ENCODE assay signal across 8 mouse cellular contexts in the genomic region with DNA sequence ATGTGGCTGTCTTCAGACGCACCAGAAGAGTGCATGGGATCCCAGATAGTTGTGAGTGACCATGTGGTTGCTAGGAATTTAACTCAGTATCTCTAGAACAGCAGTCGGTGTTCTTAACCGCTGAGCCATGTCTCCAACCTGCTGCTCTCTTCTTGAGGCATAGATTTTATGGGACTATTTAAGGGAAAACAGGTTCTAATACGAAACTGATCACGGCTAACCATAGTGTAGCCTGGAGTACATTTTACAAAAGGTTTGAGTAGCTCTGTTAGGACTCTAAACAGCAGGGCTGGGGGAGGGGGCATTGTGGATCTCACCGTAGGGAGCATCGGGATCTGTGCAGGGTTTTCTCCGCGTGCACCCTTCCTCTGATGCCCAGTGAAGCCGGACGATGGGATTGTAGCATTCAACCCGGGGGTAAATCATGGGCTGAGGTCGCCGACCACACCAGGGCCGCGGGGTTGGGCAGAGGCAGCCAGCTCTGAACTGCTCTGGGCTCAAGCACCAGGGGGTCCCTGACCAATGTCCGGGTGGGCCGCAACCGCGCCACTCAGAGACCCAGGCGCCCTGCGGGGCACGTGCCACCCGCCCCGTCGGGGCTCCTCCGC. TPM values are rescaled to one million over a fixed set of nuclear protein-coding genes. Genes with fewer than 3 reads are reported as not detected.
DNase-seq lines count a peak whose midpoint lies in the region; ATAC-seq and TF ChIP-seq lines count a peak whose summit lies in the region.

A gene (plus strand): TSS at position 306 of the 608 bp plus-strand sequence.

- intact Hi-C loops in left cerebral cortex, postnatal 4 days (cut with DNase I), result no loop called here

- peak within 1 kb of the TSS; percentile 68 for H3K4me2 ChIP-seq in embryonic facial prominence, embryonic 14.5 days (ENCODE audit: low read depth, low read length)
- H3K4me2 ChIP-seq in heart, embryonic 15.5 days, result peak within 1 kb of the TSS; percentile 92
- H3K4me2 ChIP-seq in neural tube, embryonic 13.5 days, result peak within 1 kb of the TSS; percentile 81

- WGBS in embryonic facial prominence, embryonic 14.5 days, result 4% methylated on average over 19 of the region's 27 CpGs
- 5% methylated on average over 27 of the region's 27 CpGs for WGBS in heart, embryonic 15.5 days
- 4% methylated on average over 27 of the region's 27 CpGs for WGBS in neural tube, embryonic 13.5 days

- H3K4me1 ChIP-seq in E14TG2a.4 (replicated peaks; ENCODE audit: low read depth, low read length), result peaks cover 56% of the 10 kb centered on the region
- H3K4me1 ChIP-seq in embryonic facial prominence, embryonic 14.5 days (ENCODE audit: control insufficient read depth, insufficient read depth, low read length), result peaks cover 12% of the 10 kb centered on the region
- peaks cover 42% of the 10 kb centered on the region for H3K4me1 ChIP-seq in heart, embryonic 15.5 days (replicated peaks)
- H3K4me1 ChIP-seq in neural tube, embryonic 13.5 days (replicated peaks), result peaks cover 42% of the 10 kb centered on the region

- peak; percentile 6; the same call in 1 of the 2 replicates for ATAC-seq in embryonic facial prominence, embryonic 14.5 days (ENCODE audit: low read depth)
- ATAC-seq in heart, embryonic 15.5 days (replicated peaks; ENCODE audit: insufficient number of reproducible peaks, insufficient read depth, low FRiP score, low read depth), result no peak
- peak; percentile 30 for ATAC-seq in neural tube, embryonic 13.5 days (ENCODE audit: low read depth)

- H3K4me3 ChIP-seq in E14TG2a.4 (replicated peaks; ENCODE audit: low read length), result peak within 1 kb of the TSS; percentile 92
- peak within 1 kb of the TSS; percentile 90 for H3K4me3 ChIP-seq in embryonic facial prominence, embryonic 14.5 days (ENCODE audit: low read depth, low read length)
- peak within 1 kb of the TSS; percentile 94 for H3K4me3 ChIP-seq in heart, embryonic 15.5 days
- H3K4me3 ChIP-seq in neural tube, embryonic 13.5 days, result peak within 1 kb of the TSS; percentile 88

- no peak for TF ChIP-seq CTCF in E14TG2a.4 (conservative IDR thresholded peaks at IDR 0.05; ENCODE audit: low read length)

- H3K9me3 ChIP-seq in E14TG2a.4 (ENCODE audit: low read length), result peaks cover 25% of the 10 kb centered on the region
- no peaks in the 10 kb centered on the region for H3K9me3 ChIP-seq in embryonic facial prominence, embryonic 14.5 days (ENCODE audit: control insufficient read depth, low read length)
- H3K9me3 ChIP-seq in heart, embryonic 15.5 days (replicated peaks), result no peaks in the 10 kb centered on the region
- no peaks in the 10 kb centered on the region for H3K9me3 ChIP-seq in neural tube, embryonic 13.5 days

- H3K9ac ChIP-seq in embryonic facial prominence, embryonic 14.5 days (ENCODE audit: low read depth, low read length), result peak within 1 kb of the TSS; percentile 99
- H3K9ac ChIP-seq in heart, embryonic 15.5 days, result peak within 1 kb of the TSS; percentile 98
- H3K9ac ChIP-seq in neural tube, embryonic 13.5 days, result peak within 1 kb of the TSS; percentile 98

- DNase-seq in embryo, embryonic 10.5 days (ENCODE audit: low spot score), result peak; percentile 60
- no peak for DNase-seq in embryo, embryonic 10 days (ENCODE audit: low spot score)
- no peak for DNase-seq in embryonic facial prominence, embryonic 14.5 days (ENCODE audit: low spot score)
- no peak for DNase-seq in left cerebral cortex, postnatal 4 days
- no peak for DNase-seq in cerebellum, postnatal 36 days

- H3K36me3 ChIP-seq in E14TG2a.4 (ENCODE audit: insufficient read depth, low read length), result peaks cover 15% of the 10 kb centered on the region
- H3K36me3 ChIP-seq in embryonic facial prominence, embryonic 14.5 days (ENCODE audit: control insufficient read depth, insufficient read depth, low read length), result peaks cover 10% of the 10 kb centered on the region
- no peaks in the 10 kb centered on the region for H3K36me3 ChIP-seq in heart, embryonic 15.5 days
- no peaks in the 10 kb centered on the region for H3K36me3 ChIP-seq in neural tube, embryonic 13.5 days

- H3K27me3 ChIP-seq in E14TG2a.4 (ENCODE audit: insufficient read depth, low read length), result no peaks in the 10 kb centered on the region
- H3K27me3 ChIP-seq in embryonic facial prominence, embryonic 14.5 days (replicated peaks; ENCODE audit: control insufficient read depth, insufficient read depth, low read length), result no peaks in the 10 kb centered on the region
- no peaks in the 10 kb centered on the region for H3K27me3 ChIP-seq in heart, embryonic 15.5 days
- no peaks in the 10 kb centered on the region for H3K27me3 ChIP-seq in neural tube, embryonic 13.5 days

- H3K27ac ChIP-seq in embryonic facial prominence, embryonic 14.5 days (replicated peaks; ENCODE audit: low read depth, low read length), result peak within 1 kb of the TSS; percentile 94
- peak within 1 kb of the TSS; percentile 98 for H3K27ac ChIP-seq in heart, embryonic 15.5 days
- H3K27ac ChIP-seq in neural tube, embryonic 13.5 days (replicated peaks), result peak within 1 kb of the TSS; percentile 92

RNA-seq across cellular contexts. Expression of the gene that starts here (rescaled TPM):
- polyA plus RNA-seq in embryonic facial prominence, embryonic 14.5 days (2014; fragmentation: Nextera tagmentation; extraction: Ambion mirVana), result 133 and 134 TPM in 2 replicates
- 120 and 139 TPM in 2 replicates for polyA plus RNA-seq in heart, embryonic 15.5 days (2015; fragmentation: Nextera tagmentation; extraction: Ambion mirVana)
- total RNA-seq in left cerebral cortex, postnatal 4 days (2021), result 10 to 100 TPM; 53.4 to 54.4 TPM
- 96.7 and 104 TPM in 2 replicates for polyA plus RNA-seq in neural tube, embryonic 13.5 days (2015; fragmentation: Nextera tagmentation; extraction: Ambion mirVana)
